Mouse (Mus musculus): ENCODE data around the gene Hs3st2. TPM values are rescaled to one million over a fixed set of nuclear protein-coding genes. Genes with fewer than 3 reads are reported as not detected.
A peak's percentile ranks its signal among the peaks of the same experiment; 100 is the strongest.
"Not testable (repeated sequence)": the region's sequence is repeated elsewhere in the genome, so short reads cannot be mapped to it uniquely, and the experiment has no call there.

Hs3st2 gene
- polyA plus RNA-seq (2015; fragmentation: Nextera tagmentation; extraction: Ambion mirVana): 0.44 and 0.48 TPM in 2 replicates

GRCm38 (mm10) chr7:121391225-121391983 is at the start of gene Hs3st2:
Hs3st2 (plus strand) TSS chr7:121391859.
- ATAC-seq (replicated peaks; ENCODE audit: insufficient number of reproducible peaks, insufficient read depth, low FRiP score, low read depth): 0 out of 2 replicates have a peak, but pooled peaks have one; percentile 18

GRCm38 (mm10) chr7:121348284-121348963 is 43.2 kb upstream of the Hs3st2 start:
- ATAC-seq (replicated peaks; ENCODE audit: insufficient number of reproducible peaks, insufficient read depth, low FRiP score, low read depth): no peak
- 66% methylated on average over 3 of the region's 3 CpGs for WGBS
- Histone ChIP-seq H3K27ac (no peak overlapping the region), H3K9me3 (replicated peaks) (no peaks in the 10 kb centered on the region), H3K4me1 (replicated peaks) (no peaks in the 10 kb centered on the region), H3K4me3 (no peak overlapping the region), H3K36me3 (no peaks in the 10 kb centered on the region), H3K9ac (no peak overlapping the region), H3K4me2 (no peak overlapping the region), H3K27me3 (no peaks in the 10 kb centered on the region)

More at GRCm38 (mm10) chr7:121391225-121391983, at the start of gene Hs3st2:
- Histone ChIP-seq H3K36me3 (no peaks in the 10 kb centered on the region), H3K4me3 (peak within 1 kb of the TSS; percentile 24), H3K27me3 (peaks cover 54% of the 10 kb centered on the region), H3K9me3 (replicated peaks) (no peaks in the 10 kb centered on the region), H3K4me1 (replicated peaks) (peaks cover 8% of the 10 kb centered on the region), H3K4me2 (peak within 1 kb of the TSS; percentile 45), H3K9ac (no peak within 1 kb of the TSS), H3K27ac (no peak within 1 kb of the TSS)
- WGBS: 3% methylated on average over 21 of the region's 22 CpGs

- ATAC-seq (replicated peaks; ENCODE audit: insufficient number of reproducible peaks, insufficient read depth, low FRiP score, low read depth): no peak
- Histone ChIP-seq H3K4me2 (no peak overlapping the region), H3K36me3 (no peaks in the 10 kb centered on the region), H3K27ac (no peak overlapping the region), H3K27me3 (no peaks in the 10 kb centered on the region), H3K9me3 (replicated peaks) (no peaks in the 10 kb centered on the region), H3K4me3 (no peak overlapping the region), H3K9ac (no peak overlapping the region), H3K4me1 (replicated peaks) (no peaks in the 10 kb centered on the region)
- 73% methylated on average over 2 of the region's 2 CpGs for WGBS
These were observed 40.0 kb upstream of the Hs3st2 start for GRCm38 (mm10) chr7:121351688-121352087.

- not testable (repeated sequence) for H3K36me3 ChIP-seq; H3K27ac ChIP-seq; H3K27me3 ChIP-seq; H3K9ac ChIP-seq; H3K4me2 ChIP-seq; H3K9me3 ChIP-seq (replicated peaks); H3K4me1 ChIP-seq (replicated peaks); ATAC-seq (replicated peaks; ENCODE audit: insufficient number of reproducible peaks, insufficient read depth, low FRiP score, low read depth); H3K4me3 ChIP-seq
- 85% methylated on average over 6 of the region's 6 CpGs for WGBS
These were observed 30.2 kb upstream of the Hs3st2 start for GRCm38 (mm10) chr7:121361448-121361847.

- Histone ChIP-seq H3K27ac (no peak overlapping the region), H3K9me3 (replicated peaks) (no peaks in the 10 kb centered on the region), H3K4me3 (no peak overlapping the region), H3K4me2 (no peak overlapping the region), H3K9ac (no peak overlapping the region), H3K4me1 (replicated peaks) (no peaks in the 10 kb centered on the region), H3K27me3 (no peaks in the 10 kb centered on the region), H3K36me3 (no peaks in the 10 kb centered on the region)
- 77% methylated on average over 7 of the region's 7 CpGs for WGBS
- ATAC-seq (replicated peaks; ENCODE audit: insufficient number of reproducible peaks, insufficient read depth, low FRiP score, low read depth): no peak
These were observed 26.1 kb upstream of the Hs3st2 start for GRCm38 (mm10) chr7:121365584-121365983.

GRCm38 (mm10) chr7:121367185-121367584 is 24.5 kb upstream of the Hs3st2 start:
- Histone ChIP-seq H3K9me3 (replicated peaks) (no peaks in the 10 kb centered on the region), H3K27ac (no peak overlapping the region), H3K4me1 (replicated peaks) (no peaks in the 10 kb centered on the region), H3K36me3 (no peaks in the 10 kb centered on the region), H3K4me3 (no peak overlapping the region), H3K9ac (no peak overlapping the region), H3K4me2 (no peak overlapping the region), H3K27me3 (no peaks in the 10 kb centered on the region)
- ATAC-seq (replicated peaks; ENCODE audit: insufficient number of reproducible peaks, insufficient read depth, low FRiP score, low read depth): no peak
- WGBS: 85% methylated on average over 6 of the region's 6 CpGs

- Histone ChIP-seq H3K4me1 (replicated peaks) (no peaks in the 10 kb centered on the region), H3K27ac (no peak overlapping the region), H3K4me3 (no peak overlapping the region), H3K9me3 (replicated peaks) (no peaks in the 10 kb centered on the region), H3K4me2 (no peak overlapping the region), H3K36me3 (no peaks in the 10 kb centered on the region), H3K9ac (no peak overlapping the region), H3K27me3 (no peaks in the 10 kb centered on the region)
- no peak for ATAC-seq (replicated peaks; ENCODE audit: insufficient number of reproducible peaks, insufficient read depth, low FRiP score, low read depth)
- WGBS: 72% methylated on average over 7 of the region's 7 CpGs
These were observed 19.7 kb upstream of the Hs3st2 start for GRCm38 (mm10) chr7:121371990-121372389.

GRCm38 (mm10) chr7:121375456-121375855 is 16.2 kb upstream of the Hs3st2 start:
- H3K4me3 ChIP-seq: no peak overlapping the region
- no peak overlapping the region for H3K4me2 ChIP-seq
- H3K9ac ChIP-seq: no peak overlapping the region
- ATAC-seq (replicated peaks; ENCODE audit: insufficient number of reproducible peaks, insufficient read depth, low FRiP score, low read depth): no peak
- H3K27me3 ChIP-seq: no peaks in the 10 kb centered on the region
- H3K4me1 ChIP-seq (replicated peaks): no peaks in the 10 kb centered on the region
- H3K36me3 ChIP-seq: no peaks in the 10 kb centered on the region
- H3K9me3 ChIP-seq (replicated peaks): no peaks in the 10 kb centered on the region
- no peak overlapping the region for H3K27ac ChIP-seq
- WGBS: 32% methylated on average over 6 of the region's 6 CpGs

GRCm38 (mm10) chr7:121378942-121379341 is 12.7 kb upstream of the Hs3st2 start:
- 55% methylated on average over 4 of the region's 4 CpGs for WGBS
- Histone ChIP-seq H3K4me1 (replicated peaks) (no peaks in the 10 kb centered on the region), H3K27me3 (no peaks in the 10 kb centered on the region), H3K9ac (no peak overlapping the region), H3K4me3 (no peak overlapping the region), H3K27ac (no peak overlapping the region), H3K4me2 (no peak overlapping the region), H3K36me3 (no peaks in the 10 kb centered on the region), H3K9me3 (replicated peaks) (no peaks in the 10 kb centered on the region)
- no peak for ATAC-seq (replicated peaks; ENCODE audit: insufficient number of reproducible peaks, insufficient read depth, low FRiP score, low read depth)

GRCm38 (mm10) chr7:121391984-121392739 is 503 bp downstream of the Hs3st2 start:
- Histone ChIP-seq H3K36me3 (no peaks in the 10 kb centered on the region), H3K27me3 (peaks cover 59% of the 10 kb centered on the region), H3K4me2 (peak overlapping the region; percentile 45), H3K4me1 (replicated peaks) (peaks cover 8% of the 10 kb centered on the region), H3K9ac (no peak overlapping the region), H3K27ac (no peak overlapping the region), H3K9me3 (replicated peaks) (no peaks in the 10 kb centered on the region), H3K4me3 (peak overlapping the region; percentile 24)
- ATAC-seq (replicated peaks; ENCODE audit: insufficient number of reproducible peaks, insufficient read depth, low FRiP score, low read depth): peak; percentile 30; the same call in 1 of the 2 replicates
- 2% methylated on average over 72 of the region's 72 CpGs for WGBS

- Histone ChIP-seq H3K27ac (no peak overlapping the region), H3K4me3 (peak overlapping the region; percentile 24), H3K4me1 (replicated peaks) (peaks cover 8% of the 10 kb centered on the region), H3K4me2 (peak overlapping the region; percentile 45), H3K36me3 (no peaks in the 10 kb centered on the region), H3K27me3 (peaks cover 62% of the 10 kb centered on the region), H3K9me3 (replicated peaks) (no peaks in the 10 kb centered on the region), H3K9ac (no peak overlapping the region)
- no peak for ATAC-seq (replicated peaks; ENCODE audit: insufficient number of reproducible peaks, insufficient read depth, low FRiP score, low read depth)
- under 1% methylated on average over 26 of the region's 28 CpGs for WGBS
These were observed 1.0 kb downstream of the Hs3st2 start for GRCm38 (mm10) chr7:121392740-121392993.

Data from heart, embryonic 15.5 days (tissue).